Mouse (Mus musculus) brown adipose tissue, adult 24 weeks (tissue): ENCODE results near the gene Bcap31. TPM values are rescaled to one million over a fixed set of nuclear protein-coding genes. Genes with fewer than 3 reads are reported as not detected.
A peak's percentile ranks its signal among the peaks of the same experiment; 100 is the strongest.

ENCODE experiments used
- H3K27ac ChIP-seq: fragments of 200-500 bp; replicated peaks from 2 replicates; pipeline ENCODE4 v1.5.1; 2012; ENCODE audit warnings: low read depth, mild to moderate bottlenecking, low read length
- H3K4me1 ChIP-seq: fragments of 200-500 bp; 2 replicates; pipeline ENCODE4 v1.6.1; 2012; ENCODE audit warnings: low read length, mixed read lengths; ENCODE audit not compliant: control insufficient read depth, insufficient read depth, insufficient read length
- H3K4me3 ChIP-seq: fragments of 200-500 bp; 2 replicates; pipeline ENCODE4 v1.5.1; 2012; ENCODE audit warnings: low read depth, mild to moderate bottlenecking, low read length, moderate library complexity; ENCODE audit not compliant: insufficient read depth
- polyA plus RNA-seq: library from polyadenylated mRNA; stranded (reverse); fragments of >200 nt; gene quantifications from 2 replicates; pipeline ENCODE4 v1.2.4, GENCODE M21; 2012; ENCODE audit not compliant: missing spikeins, insufficient read depth, insufficient read length

The Bcap31 gene
- polyA plus RNA-seq, 1 experiment, result 350 TPM

- peak overlapping the region; percentile 60 for H3K4me3 ChIP-seq
- peak overlapping the region; percentile 73 for H3K27ac ChIP-seq
- H3K4me1 ChIP-seq, result peaks cover 8% of the 10 kb centered on the region
These were observed 952 bp upstream of the Bcap31 start for GRCm38 (mm10) chrX:73716709-73717545.

DNA sequence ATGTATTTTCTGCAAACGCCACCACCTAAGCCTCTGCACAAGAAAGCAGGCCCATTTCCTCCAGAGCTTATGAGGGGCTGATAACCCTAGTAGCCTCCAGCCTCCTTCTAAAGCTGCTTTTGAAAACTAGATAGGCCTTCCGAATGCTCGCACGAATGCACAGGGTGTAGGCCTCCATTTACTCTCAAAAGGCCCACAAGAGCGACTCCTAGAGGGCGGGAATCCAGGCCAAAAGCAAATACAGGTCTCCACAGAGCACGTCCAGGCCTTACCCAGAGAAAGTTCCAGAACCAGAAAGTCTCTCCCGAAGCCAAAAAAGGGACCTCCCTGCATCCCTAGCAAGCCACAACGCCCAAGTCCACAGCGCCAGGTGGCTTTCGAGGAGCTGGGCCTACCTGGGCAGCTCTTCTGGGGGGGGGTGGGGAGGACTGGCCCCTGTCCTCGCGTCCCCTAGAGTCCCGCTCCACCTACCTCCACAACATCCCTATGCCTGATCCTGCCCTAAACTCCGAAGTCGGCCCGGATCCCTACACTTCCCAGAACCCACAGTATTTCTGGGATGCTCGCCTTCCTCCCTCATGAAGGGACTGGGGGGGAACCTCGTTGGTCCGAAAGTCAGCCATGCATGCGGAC lies 383 bp downstream of the Bcap31 start:
- Histone ChIP-seq H3K4me3 (peak overlapping the region; percentile 89), H3K27ac (peak overlapping the region; percentile 89), H3K4me1 (peaks cover 8% of the 10 kb centered on the region)

GRCm38 (mm10) chrX:73700472-73700871 lies 15.5 kb downstream of the Bcap31 start:
- Histone ChIP-seq H3K27ac (no peak overlapping the region), H3K4me1 (no peaks in the 10 kb centered on the region), H3K4me3 (no peak overlapping the region)

DNA sequence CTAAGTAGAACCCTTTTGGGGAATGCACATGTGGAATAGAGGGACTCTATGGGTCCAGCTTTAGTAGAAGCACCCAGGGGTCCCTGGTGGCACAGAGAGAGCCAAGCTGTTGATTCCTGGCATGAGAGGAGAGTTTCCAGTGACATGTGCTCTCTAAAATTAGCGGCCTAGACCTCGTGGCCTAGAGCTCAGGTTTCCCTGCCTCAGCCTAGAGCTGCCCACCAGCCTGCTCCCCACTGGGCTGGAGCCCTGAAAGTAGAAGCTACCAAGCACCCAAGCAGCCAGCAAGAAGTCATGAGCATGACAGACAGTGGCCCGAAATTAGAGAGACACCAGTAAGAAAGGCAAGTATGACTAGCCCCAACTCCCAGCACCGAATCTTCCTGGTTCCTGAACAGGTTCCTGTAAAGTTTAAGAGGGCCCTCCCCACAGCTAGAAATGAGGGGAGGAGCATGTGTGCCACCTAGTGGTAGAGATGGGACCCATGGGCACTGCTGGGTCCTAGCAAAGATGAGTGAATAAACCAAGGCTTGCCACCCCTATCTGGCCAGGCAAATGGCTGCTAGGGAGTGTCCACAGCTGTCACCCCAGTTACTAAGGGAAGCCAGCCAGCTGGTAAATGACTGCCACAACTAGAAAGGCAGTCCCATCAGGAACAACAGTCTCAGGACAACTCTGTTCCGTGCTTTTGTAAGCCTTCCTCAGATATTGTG lies 24.9 kb downstream of the Bcap31 start:
- Histone ChIP-seq H3K4me3 (no peak overlapping the region), H3K4me1 (no peaks in the 10 kb centered on the region), H3K27ac (peak overlapping the region; percentile 64)

DNA sequence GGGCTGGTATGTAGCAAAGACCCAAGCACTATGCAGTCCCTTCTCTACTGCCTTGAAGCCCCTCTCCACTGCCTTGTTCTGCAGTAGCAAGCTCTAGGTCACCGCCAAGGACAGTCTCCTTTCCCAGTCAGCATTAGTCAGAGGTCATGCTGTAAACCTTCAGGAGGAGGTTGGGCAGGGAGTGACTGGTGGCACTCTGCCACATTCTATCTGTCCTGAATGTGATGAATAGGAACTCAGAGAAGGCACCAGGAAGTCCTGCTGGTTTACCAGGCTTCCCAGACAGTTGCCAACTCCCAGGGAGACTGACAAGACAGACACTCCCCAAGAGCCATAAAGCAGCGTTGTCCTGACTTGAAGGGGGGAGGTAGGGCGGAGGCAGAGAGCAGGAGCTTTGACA lies 30.3 kb downstream of the Bcap31 start:
- H3K4me3 ChIP-seq, result no peak overlapping the region
- H3K4me1 ChIP-seq, result no peaks in the 10 kb centered on the region
- peak overlapping the region; percentile 87 for H3K27ac ChIP-seq

GRCm38 (mm10) chrX:73684978-73685377 lies 31.0 kb downstream of the Bcap31 start:
- Histone ChIP-seq H3K4me3 (no peak overlapping the region), H3K27ac (peak overlapping the region; percentile 87)

DNA sequence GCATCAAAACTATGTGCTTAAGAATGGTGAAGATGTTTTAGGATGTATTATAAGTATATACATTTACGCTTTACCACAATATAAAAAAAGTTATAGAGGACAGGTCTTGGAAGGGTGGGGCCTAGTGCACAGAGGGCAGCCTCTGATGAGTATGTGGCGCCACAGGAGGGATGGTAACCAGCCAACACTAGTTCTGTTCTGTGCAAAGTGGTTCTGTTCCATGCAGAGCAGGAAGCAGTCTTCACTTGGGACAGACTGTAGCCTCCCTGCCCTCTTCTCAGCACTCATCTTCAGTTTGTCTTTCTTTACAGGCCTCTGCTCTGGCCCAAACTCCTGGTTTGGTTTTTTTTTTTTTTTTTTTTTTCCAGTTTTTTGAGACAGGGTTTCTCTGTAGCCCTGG lies 31.8 kb downstream of the Bcap31 start:
- H3K27ac ChIP-seq, result no peak overlapping the region
- no peaks in the 10 kb centered on the region for H3K4me1 ChIP-seq
- H3K4me3 ChIP-seq, result no peak overlapping the region

More at GRCm38 (mm10) chrX:73684978-73685377, 31.0 kb downstream of the Bcap31 start:
- H3K4me1 ChIP-seq, result no peaks in the 10 kb centered on the region

DNA sequence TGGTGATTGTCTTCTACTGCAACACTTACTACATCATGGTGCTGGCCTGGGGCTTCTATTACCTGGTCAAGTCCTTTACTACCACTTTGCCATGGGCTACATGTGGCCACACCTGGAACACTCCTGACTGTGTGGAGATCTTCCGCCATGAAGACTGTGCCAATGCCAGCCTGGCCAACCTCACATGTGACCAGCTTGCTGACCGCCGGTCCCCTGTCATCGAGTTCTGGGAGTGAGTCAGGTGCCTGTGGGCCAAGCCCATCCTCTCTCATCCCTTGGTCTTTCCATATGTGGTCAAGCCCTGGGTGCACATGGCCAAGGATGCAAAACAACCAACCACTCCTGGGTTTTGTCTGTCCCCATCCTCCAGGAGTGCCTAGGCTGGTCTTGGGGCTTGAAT lies 39.3 kb downstream of the Bcap31 start:
- no peak overlapping the region for H3K4me3 ChIP-seq
- no peak overlapping the region for H3K27ac ChIP-seq

GRCm38 (mm10) chrX:73675231-73675630 lies 40.7 kb downstream of the Bcap31 start:
- Histone ChIP-seq H3K27ac (no peak overlapping the region), H3K4me1 (no peaks in the 10 kb centered on the region; the same call in 1 of the 2 replicates)

More for the DNA sequence above, 39.3 kb downstream of the Bcap31 start:
- H3K4me1 ChIP-seq, result no peaks in the 10 kb centered on the region; the same call in 1 of the 2 replicates

GRCm38 (mm10) chrX:73673968-73674661 lies 41.9 kb downstream of the Bcap31 start:
- Histone ChIP-seq H3K27ac (no peak overlapping the region), H3K4me1 (no peaks in the 10 kb centered on the region; the same call in 1 of the 2 replicates), H3K4me3 (peak overlapping the region; percentile 61)

More at GRCm38 (mm10) chrX:73675231-73675630, 40.7 kb downstream of the Bcap31 start:
- H3K4me3 ChIP-seq, result peak overlapping the region; percentile 61

DNA sequence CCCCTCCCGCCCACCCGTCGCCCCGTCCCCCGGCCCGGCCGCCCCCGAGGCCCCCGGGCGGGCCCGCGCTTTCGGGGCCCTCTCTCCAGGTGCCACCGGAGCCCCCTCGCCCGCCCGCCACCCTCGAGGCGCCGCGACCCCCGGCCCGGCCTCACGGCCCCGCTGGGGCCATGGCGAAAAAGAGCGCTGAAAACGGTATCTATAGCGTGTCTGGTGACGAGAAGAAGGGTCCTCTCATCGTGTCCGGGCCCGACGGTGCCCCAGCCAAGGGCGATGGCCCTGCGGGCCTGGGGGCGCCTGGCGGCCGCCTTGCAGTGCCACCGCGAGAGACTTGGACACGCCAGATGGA lies 42.4 kb downstream of the Bcap31 start:
- Histone ChIP-seq H3K27ac (no peak overlapping the region), H3K4me3 (peak overlapping the region; percentile 80), H3K4me1 (no peaks in the 10 kb centered on the region; the same call in 1 of the 2 replicates)

- peak within 1 kb of the TSS; percentile 80 for H3K4me3 ChIP-seq
- H3K4me1 ChIP-seq, result no peaks in the 10 kb centered on the region; the same call in 1 of the 2 replicates
- no peak within 1 kb of the TSS; the same call in none of the 2 replicates for H3K27ac ChIP-seq
These were observed 42.9 kb downstream of the Bcap31 start, which contains the start of gene Slc6a8 for GRCm38 (mm10) chrX:73672879-73673618. Gene Slc6a8 (plus strand): TSS chrX:73673150.

- Histone ChIP-seq H3K4me1 (no peaks in the 10 kb centered on the region; the same call in 1 of the 2 replicates), H3K4me3 (0 out of 2 replicates have a peak overlapping the region, but pooled peaks have one; percentile 63), H3K27ac (no peak overlapping the region)
These were observed 43.9 kb downstream of the Bcap31 start for GRCm38 (mm10) chrX:73672031-73672431.

- Histone ChIP-seq H3K4me3 (no peak overlapping the region), H3K27ac (no peak overlapping the region), H3K4me1 (no peaks in the 10 kb centered on the region)
These were observed 52.8 kb downstream of the Bcap31 start for GRCm38 (mm10) chrX:73663143-73663542.
